In genomic region chr12:71044488-71044887, GRCm38 (mm10) we compare ENCODE assay signal across 18 mouse cellular contexts. TPM values are rescaled to one million over a fixed set of nuclear protein-coding genes. Genes with fewer than 3 reads are reported as not detected.
DNase-seq lines count a peak whose midpoint lies in the region; ATAC-seq lines count a peak whose summit lies in the region.
"Had no signal": no experiment of that assay in that cellular context is flagged by ENCODE, and none has a peak within 500 bp of the region (broad histone marks: within the 10 kb centered on the region; RNA-seq: fewer than 3 reads in every experiment).

No protein-coding gene starts in this region.

- H3K27me3 ChIP-seq in kidney, embryonic 16.5 days (ENCODE audit: insufficient read depth, low read length), result no peaks in the 10 kb centered on the region
- H3K27me3 ChIP-seq in kidney, embryonic 15.5 days, result no peaks in the 10 kb centered on the region
- H3K27me3 ChIP-seq: embryonic facial prominence, embryonic 12.5 days; forebrain, embryonic 15.5 days; heart, embryonic 13.5 days; hindbrain, embryonic 15.5 days had no signal

- ATAC-seq in kidney, embryonic 16.5 days (ENCODE audit: low FRiP score, low TSS enrichment), result no peak
- ATAC-seq in kidney, embryonic 15.5 days (replicated peaks; ENCODE audit: low FRiP score), result 0 out of 2 replicates have a peak, but pooled peaks have one; percentile 23
- ATAC-seq: forebrain, embryonic 15.5 days had no signal

- no peak overlapping the region for H3K4me2 ChIP-seq in kidney, embryonic 16.5 days (replicated peaks; ENCODE audit: low read depth, low read length)
- no peak overlapping the region for H3K4me2 ChIP-seq in kidney, embryonic 15.5 days
- H3K4me2 ChIP-seq: embryonic facial prominence, embryonic 12.5 days; forebrain, embryonic 15.5 days; heart, embryonic 13.5 days; hindbrain, embryonic 15.5 days had no signal

- H3K9me3 ChIP-seq in kidney, embryonic 16.5 days (ENCODE audit: low read length), result no peaks in the 10 kb centered on the region
- H3K9me3 ChIP-seq in kidney, embryonic 15.5 days (replicated peaks), result no peaks in the 10 kb centered on the region
- H3K9me3 ChIP-seq: embryonic facial prominence, embryonic 12.5 days; forebrain, embryonic 15.5 days; heart, embryonic 13.5 days; hindbrain, embryonic 15.5 days had no signal

- no peak overlapping the region for H3K9ac ChIP-seq in kidney, embryonic 16.5 days (replicated peaks; ENCODE audit: low read length)
- no peak overlapping the region for H3K9ac ChIP-seq in kidney, embryonic 15.5 days
- H3K9ac ChIP-seq: embryonic facial prominence, embryonic 12.5 days; forebrain, embryonic 15.5 days; heart, embryonic 13.5 days; hindbrain, embryonic 15.5 days had no signal

- H3K27ac ChIP-seq in kidney, embryonic 16.5 days (ENCODE audit: low read length), result no peak overlapping the region
- no peak overlapping the region for H3K27ac ChIP-seq in kidney, embryonic 15.5 days
- H3K27ac ChIP-seq: embryonic facial prominence, embryonic 12.5 days; forebrain, embryonic 15.5 days; heart, adult 2 months; heart, embryonic 13.5 days; hindbrain, embryonic 15.5 days had no signal

- H3K36me3 ChIP-seq in kidney, embryonic 16.5 days (ENCODE audit: insufficient read depth, low read length), result peaks cover 44% of the 10 kb centered on the region
- H3K36me3 ChIP-seq in kidney, embryonic 15.5 days, result peaks cover 70% of the 10 kb centered on the region

- 84% methylated on average over 2 of the region's 2 CpGs for WGBS in kidney, embryonic 16.5 days
- 87% methylated on average over 2 of the region's 2 CpGs for WGBS in kidney, embryonic 15.5 days

- H3K4me3 ChIP-seq in kidney, embryonic 16.5 days (ENCODE audit: low read length), result no peak overlapping the region
- H3K4me3 ChIP-seq in kidney, embryonic 15.5 days (replicated peaks), result no peak overlapping the region
- H3K4me3 ChIP-seq: embryonic facial prominence, embryonic 12.5 days; forebrain, embryonic 15.5 days; heart, adult 2 months; heart, embryonic 13.5 days; hindbrain, embryonic 15.5 days had no signal

- peaks cover 4% of the 10 kb centered on the region; the same call in 1 of the 2 replicates for H3K4me1 ChIP-seq in kidney, embryonic 16.5 days (ENCODE audit: insufficient read depth, low read length)
- no peaks in the 10 kb centered on the region for H3K4me1 ChIP-seq in kidney, embryonic 15.5 days

- peak; percentile 45 for DNase-seq in kidney, adult 18-20 months
- peak; percentile 74 to 88 for DNase-seq in kidney, adult 8-10 months
- peak; percentile 66 to 86 for DNase-seq in kidney, postnatal 25 days
- no peak for DNase-seq in urinary bladder, postnatal 10 days (ENCODE audit: low spot score)
- DNase-seq in ovary, postnatal 14 days (ENCODE audit: low spot score), result no peak
- DNase-seq: adrenal gland, adult 2 months; adrenal gland, postnatal 25 days; cerebellum, adult 8-10 months; cerebellum, postnatal 25 days; gastrocnemius, postnatal 36 days; heart, adult 2 months; heart, postnatal 36 days had no signal

RNA-seq across cellular contexts. Expression of gene Arid4a, which starts 28.7 kb away (rescaled TPM):
- 34.6 and 38.6 TPM in 2 replicates for polyA plus RNA-seq in kidney, embryonic 16.5 days (2015; fragmentation: Nextera tagmentation; extraction: Ambion mirVana)
- polyA plus RNA-seq in kidney, embryonic 15.5 days (2015; fragmentation: Nextera tagmentation; extraction: Ambion mirVana), result 34.9 and 35.6 TPM in 2 replicates

Comparison
In these comparisons a context has a peak if more than half of its experiments do, and no peak if none do; other contexts are left out.
1. DNase-seq: peak in kidney, adult 18-20 months (single experiment), kidney, adult 8-10 months (2 of 2) and kidney, postnatal 25 days (2 of 2); none in urinary bladder, postnatal 10 days (single experiment) and ovary, postnatal 14 days (single experiment).